Mouse (Mus musculus) cerebellum, adult 11 months (tissue): ENCODE measurements around the gene Gid8.
A peak's percentile ranks its signal among the peaks of the same experiment; 100 is the strongest.
"Not testable (repeated sequence)": the region's sequence is repeated elsewhere in the genome, so short reads cannot be mapped to it uniquely, and the experiment has no call there.

ENCODE experiments used
- DNase-seq: peaks from one replicate; pipeline ENCODE4 v3.0.0; 2022

Gene Gid8

DNA sequence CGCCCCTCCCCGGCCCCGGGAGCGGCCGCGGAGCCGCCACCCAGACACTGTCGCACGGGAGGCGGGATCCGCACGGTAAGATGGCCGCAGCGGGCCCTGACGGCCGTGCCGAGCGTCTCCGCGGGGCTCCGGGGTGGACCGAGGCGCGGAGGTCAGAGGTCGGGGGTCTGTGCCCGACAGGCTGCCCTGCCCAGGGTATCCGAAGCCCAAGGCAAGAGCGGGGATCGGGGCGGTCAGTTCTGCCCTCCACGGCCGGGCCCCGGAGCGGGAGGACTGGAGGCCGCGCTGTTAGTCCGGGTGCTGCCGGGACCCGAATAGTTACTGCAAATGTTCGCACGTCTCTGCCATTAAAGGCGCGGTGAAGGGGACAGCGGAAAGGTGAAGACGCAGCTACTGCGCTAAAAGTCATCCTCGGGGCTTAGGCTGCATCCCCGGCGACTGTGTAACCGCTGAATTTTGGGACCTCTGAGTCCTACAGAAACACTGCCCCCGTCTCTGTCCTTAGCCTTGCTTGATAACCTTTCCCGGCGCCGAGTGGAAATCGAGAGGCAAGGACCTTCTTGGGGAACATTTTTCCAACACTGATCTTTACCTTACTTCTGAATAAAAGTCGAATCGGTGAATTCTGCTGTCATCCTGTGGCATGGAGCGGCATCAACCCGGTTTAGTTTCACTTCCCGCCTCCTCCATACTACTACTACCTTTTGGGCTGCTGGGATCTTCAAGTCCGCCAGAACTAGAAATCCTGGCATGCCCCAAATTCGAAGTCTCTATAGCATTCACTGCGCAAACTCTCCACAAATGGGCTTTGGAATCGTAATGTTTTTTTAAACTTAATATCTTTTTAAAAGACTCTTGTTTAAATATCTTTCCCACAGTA lies 599 bp downstream of the Gid8 start:
- DNase-seq = no peak

DNA sequence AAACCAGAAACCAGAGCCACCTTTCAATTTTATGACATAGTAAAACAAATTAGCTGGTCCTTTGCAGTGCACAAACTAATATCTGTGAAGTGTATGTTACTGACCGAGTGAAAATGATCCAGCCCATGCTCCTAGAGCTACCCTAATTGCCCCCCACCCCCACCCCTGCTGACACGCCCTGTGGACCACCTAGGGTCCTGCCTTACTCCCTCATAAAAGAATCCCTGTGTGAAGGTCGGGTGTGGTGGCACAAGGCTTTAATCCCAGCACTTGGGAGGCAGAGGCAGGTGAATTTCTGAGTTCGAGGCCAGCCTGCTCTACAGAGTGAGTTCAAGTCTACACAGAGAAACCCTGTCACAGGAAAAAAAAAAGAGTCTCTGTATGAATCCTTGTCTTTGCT lies 1.6 kb downstream of the Gid8 start:
- no peak for DNase-seq

DNA sequence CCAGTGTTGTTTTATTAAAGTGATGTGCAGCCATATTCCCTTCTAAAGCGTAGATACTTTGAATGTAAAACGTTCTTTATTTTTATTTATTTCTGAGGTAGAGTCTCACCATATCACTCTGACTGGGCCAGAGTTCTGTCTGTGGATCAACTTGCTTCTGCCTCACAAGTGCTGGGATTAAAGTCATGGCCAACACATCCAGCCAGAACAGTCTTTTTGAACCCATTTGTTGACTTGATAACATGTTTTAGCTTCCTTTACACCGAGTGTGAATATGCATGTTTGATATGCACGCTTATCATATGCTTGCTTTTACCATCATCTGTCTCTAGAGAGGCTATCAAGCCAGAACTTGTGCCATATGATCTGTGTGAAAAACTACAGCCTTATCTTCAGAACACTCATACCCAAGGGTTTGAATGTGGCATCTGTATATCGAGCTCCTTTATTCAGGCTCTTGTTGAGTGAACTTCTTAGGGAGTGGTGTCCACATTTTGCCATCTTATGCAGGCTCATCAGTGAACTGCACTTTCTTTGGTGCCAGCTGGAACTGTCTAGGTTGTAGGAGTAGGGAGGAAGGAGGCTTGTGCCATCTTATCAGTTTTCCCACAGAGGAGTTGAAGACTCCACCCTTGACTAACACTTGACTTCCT lies 2.2 kb downstream of the Gid8 start:
- no peak for DNase-seq

DNA sequence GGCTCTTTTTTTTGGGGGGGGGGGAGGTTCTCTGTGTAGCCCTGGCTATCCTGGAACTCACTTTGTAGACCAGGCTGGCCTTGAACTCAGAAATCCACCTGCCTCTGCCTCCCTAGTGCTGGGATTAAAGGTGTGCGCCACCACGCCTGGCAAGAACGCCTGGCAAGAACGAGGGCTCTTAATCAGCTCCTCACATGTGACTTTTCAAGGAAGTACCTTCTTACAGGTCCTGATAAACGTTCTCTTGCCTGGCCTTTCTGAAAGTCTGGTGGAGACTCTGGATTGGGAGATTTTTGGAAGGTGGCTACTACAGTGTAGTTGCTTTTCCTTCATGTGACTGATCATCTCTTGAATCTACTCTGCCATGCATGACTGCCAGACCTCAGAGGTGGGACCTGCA lies 12.8 kb downstream of the Gid8 start:
- not testable (repeated sequence) for DNase-seq

DNA sequence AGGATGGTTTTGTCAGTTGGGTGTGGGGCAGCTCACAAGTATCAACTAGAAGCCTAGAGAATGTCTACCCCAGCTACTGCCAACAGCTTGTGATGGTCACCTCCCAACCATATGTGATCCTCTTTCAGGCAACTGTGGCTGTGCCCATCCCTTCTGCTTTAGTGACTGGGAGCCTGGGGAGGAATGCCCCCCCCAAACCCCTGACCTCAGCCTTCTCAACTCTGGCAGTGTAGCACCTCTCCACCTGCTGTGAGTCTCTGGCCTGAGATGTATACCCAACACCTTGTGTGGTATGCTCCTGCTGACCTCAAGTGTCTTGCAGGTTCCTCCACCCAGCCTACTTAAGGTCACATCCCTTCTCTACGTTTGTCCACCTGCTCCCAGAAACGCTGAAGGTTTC lies 13.9 kb downstream of the Gid8 start:
- no peak for DNase-seq

DNA sequence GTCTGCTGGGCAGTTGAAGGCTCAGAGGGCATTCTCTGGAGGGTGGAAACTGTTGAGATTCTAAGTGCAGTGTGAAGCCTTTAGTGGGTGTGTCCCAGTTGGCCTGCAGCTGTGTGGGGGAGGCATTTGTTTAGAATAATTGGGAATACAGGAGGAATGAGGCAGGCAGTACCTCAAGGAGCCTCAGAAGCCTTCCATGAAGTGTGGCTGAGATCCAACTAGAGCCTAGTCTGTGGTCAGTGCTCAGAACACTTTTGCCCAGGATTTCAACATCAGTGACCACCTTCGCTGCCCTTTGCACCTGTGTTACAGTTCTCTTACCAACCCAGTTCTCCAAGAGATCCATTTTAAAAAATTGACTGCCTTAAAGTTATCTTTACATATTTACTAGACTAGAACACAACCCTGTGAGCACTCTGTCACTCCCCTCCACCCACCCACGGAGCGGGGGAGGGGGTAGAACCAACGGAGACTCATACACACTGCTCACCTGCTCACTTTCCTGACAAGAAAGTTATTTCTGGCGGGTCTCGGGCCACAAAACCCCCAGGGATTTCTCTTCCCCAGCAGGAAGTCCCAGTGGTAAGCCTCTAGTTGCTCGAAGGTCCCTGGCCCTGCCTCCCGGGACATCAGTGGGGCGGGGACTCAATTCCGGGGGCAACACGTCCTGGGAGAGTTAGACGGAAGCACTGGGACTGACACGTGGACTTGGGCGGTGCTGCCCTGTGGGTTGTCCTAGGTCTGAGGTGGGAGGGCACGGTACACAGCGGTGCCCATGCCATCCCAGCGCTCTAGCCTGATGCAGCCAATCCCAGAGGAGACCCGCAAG lies 14.9 kb downstream of the Gid8 start, which contains the start of gene Slc17a9:
TSS of gene Slc17a9 (plus strand) at position 679 of the 829 bp plus-strand sequence.
- DNase-seq = no peak

DNA sequence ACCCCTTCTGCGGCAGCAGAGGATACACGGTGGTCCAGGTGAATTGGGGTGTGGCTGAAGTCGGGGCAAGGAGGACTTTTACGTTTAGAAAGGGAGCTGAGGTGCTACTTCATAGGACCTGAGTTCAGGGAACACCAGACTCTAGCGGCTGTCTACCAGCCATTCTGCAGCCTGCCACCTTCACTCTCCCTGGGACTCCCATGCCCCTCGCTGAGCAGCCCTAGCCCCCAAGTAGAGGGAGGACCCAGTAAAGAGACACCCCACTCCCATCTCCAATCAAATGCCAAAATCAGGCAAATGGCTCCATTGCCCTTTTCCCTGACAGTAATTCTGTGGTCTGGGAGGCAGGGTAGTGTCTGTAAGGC lies 15.5 kb downstream of the Gid8 start:
- no peak for DNase-seq

DNA sequence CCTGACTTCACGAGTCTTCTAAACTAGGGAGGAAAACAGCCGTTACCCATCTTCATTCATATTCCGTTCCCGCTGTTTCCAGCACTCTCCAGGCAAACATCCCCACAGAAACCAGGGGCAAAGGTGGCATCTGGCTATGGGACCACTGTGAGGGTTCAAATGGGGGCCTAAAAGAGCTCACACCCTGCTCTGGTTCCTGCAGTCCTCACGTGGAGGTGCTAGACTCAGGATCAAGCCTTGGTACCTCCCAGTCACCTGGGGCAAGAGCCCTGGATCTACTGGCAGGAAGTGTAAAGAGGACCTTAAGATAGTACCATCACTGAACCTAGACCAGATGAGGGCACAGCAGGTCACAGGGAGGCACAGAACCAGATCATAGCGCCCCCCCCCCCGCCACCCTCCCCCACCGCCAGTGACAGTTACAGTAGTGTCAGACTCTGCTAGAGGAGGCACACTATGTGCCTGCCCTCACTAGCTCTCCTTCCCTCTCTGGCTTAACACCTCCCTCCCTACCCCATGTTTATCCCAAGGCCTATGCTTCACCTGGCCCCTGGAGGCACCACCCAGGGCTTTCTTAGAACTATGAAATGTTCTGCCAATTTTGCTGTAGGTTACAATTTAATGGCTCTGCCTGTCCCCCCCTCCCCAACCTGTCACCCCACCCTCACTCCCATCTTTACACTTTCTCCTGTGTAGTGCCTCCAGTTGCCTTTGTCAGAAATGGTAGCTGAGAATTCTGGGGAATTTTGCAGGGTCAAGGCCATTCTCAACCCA lies 16.1 kb downstream of the Gid8 start:
- DNase-seq = no peak

DNA sequence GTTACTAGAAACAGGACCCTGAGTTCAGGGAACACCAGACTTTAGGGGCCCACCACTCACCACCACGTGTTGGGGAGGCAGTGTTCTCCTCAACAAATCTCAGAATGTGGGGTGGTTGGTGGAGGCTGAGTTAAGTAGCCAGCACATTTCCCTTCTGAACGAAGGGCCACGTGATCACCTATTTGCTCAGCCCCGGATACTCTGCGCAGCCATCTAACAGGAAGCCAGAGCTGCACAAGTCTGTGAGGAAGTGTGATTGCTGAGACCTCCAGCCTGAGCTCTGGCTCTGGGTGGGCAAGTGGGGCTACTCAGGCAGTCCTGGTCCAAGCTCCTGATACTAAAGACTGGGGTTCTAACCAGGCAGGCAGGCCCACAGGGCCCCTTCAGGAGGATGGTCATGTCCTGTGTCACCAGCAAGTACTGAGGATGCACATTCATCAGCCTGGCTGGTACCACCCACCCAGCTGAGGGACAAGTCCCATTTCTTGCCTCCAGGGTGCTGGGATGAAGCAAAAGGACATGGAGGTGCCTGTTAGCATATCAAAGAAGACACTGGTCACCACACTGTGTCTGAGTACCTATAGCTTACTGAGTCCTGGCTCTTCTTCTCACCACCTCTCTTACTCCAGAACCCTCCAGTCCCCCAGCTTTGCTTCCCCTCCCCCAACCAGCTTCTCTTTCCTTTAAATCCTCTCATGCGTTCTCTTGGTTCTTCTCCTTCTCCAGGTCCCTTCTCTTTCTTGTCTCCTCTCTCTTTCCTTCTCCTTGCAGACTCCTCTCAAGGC lies 16.9 kb downstream of the Gid8 start:
- no peak for DNase-seq

DNA sequence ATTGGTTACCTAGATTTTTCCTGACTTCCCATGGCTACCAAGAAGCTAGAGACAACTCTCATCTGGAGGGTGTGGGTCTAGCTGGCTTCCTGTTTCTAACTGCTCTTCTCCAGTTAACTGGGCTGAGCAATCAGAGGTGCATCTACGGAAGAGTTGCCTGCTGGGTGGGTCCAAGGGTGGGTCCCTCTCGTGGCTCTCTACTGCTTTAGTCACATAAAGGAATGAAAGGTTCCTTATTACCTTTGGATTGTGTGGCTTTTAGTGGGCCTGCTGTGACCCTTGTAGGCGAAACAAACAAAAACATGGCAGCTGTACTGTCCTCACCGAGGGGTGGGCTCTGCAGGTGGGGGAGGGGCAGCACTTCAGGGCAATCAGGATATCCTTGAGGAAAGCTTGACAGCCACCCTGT lies 17.7 kb downstream of the Gid8 start:
- DNase-seq = no peak

DNA sequence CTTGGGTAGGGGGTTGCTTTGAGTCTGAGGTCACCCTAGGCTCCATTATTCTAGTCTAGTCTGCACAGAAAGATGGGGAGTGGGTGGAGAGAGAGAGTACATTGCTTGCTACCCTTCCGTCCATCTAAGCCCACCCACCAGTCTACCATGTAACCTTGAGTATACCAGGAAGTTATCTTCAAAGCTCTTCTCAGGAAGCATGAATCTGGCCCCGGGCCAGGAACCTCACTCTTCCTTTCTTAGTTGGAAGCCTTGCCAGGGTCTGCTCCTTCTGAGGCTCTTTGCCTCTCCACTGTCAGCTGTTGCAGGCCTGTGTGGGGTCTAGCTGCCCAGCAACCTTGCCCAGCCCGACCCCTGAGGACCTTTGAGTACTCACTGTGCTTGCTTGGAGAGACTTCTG lies 21.1 kb downstream of the Gid8 start:
- no peak for DNase-seq

DNA sequence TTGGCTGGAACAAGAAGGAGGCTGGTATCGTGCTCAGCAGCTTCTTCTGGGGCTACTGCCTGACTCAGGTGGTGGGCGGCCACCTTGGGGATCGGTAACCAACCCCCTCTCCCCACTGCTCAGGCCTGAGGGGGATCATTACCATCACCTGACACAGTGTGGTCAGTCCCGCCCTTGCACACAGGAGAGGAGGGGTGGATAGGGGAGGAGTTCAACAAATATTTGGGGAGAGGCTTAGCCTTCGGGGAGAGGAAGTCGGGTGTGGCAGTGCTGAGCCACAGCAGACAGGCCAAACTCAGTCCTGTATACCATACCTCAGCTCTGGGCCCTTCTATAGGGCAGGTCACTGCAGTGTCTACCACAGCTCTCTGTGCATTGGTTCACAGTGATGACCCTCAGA lies 22.1 kb downstream of the Gid8 start:
- no peak for DNase-seq

DNA sequence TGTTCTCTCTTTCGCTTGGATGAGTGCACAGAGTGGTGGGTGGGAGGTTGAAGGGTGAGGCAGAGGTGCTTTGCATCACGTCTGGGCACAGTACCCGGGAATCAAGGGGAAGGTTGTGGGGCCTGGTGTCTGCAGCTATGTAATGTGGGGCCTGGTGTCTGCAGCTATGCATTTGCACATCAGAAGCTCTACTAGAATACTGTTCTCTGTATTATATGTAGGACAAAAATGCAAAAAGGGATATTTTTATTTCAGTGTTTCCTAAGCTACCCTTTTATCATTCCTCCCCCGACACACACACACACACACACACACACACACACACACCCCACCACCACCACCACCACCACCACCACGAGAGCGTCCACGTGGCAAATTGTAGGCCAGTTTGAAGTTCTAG lies 25.3 kb downstream of the Gid8 start:
- DNase-seq = no peak

DNA sequence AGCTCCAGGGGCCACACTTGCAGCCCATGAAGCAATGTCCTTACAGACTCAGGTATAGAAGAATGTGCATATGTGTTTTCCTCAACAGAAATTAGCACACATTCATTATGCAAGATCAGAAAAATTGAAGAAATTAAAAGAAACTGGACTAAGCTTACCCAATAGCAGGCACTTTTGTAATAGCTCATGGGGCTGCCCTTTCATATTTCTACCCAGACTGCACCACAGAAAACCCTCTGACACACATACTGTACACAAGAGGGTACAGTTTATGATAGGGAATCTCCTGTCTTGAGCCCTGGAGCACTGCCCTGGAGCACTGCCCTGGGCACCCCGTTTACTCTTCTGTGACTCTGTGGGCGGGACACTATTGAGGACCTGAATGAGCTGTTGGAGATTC lies 28.1 kb downstream of the Gid8 start:
- no peak for DNase-seq

DNA sequence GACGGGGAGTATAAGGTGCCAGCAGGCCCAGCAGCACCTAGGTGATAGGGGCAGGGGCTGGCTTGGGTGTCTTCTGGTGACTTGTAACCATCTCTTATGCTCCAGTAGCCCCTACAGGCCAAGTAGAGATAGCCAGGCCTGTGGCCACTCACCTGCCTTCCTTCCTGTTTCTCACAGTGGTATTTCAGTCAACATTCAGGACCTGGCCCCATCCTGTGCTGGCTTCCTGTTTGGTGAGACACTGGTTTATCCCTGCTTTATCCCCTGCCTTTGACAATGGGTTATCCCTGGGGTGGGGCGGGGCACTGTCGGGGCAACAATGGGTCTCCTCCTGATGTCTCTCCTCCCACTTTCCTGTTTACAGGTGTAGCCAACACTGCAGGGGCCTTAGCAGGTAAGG lies 30.4 kb downstream of the Gid8 start:
- DNase-seq = no peak

DNA sequence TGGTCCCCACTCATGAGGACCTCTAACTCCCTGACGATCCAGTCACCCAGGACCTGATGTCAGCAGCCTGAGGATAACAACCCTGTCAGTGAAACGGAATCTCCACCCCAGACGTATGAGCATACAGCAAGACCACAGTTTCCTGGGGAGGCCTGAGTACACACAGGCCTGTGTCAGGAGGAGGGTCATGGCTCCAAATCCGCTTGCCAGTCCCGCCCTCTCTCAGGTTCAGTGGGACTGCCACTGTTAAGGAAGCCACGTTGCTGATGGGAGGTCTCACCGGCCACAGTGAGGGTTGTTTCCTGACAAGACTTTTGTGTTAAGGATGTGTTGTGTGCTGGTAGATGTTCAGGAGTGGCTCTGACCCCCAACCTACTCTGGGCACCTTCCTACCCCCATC lies 31.5 kb downstream of the Gid8 start:
- no peak for DNase-seq

DNA sequence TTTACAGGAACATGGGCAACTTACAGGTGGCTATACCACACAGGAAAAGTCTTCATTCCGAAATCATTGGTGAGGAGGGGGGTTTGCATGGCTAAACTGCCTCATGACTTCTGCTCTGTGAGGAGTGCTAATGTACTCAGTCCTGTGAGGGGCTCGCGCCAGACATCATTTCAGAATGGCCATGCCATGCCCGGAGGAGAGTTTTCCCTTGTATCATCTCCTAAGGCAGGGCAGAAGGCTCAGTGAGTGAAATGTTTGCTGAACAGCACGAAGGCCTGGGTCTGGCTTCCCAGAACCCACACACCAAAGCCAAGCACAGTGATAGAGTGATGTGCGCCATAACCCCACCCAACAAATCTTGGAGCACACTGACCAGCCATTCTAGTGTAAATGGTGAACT lies 32.9 kb downstream of the Gid8 start:
- DNase-seq = no peak

DNA sequence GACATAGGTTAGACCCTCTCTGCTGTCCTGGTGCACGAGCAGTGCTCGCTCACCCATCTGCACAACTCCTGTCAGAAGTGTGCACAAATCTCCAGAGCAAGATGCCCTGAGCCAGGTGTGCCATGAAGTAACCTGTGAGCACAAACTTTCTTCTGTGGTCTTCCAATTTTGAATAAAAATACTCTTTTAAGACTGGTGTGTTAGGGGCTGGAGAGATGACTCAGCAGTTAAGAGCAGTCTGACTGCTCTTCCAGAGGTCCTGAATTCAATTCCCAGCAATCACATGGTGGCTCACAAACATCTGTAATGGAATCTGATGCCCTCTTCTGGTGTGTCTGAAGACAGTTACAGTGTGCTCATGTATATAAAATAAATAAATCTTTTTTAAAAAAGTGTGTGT lies 33.4 kb downstream of the Gid8 start:
- DNase-seq = no peak

DNA sequence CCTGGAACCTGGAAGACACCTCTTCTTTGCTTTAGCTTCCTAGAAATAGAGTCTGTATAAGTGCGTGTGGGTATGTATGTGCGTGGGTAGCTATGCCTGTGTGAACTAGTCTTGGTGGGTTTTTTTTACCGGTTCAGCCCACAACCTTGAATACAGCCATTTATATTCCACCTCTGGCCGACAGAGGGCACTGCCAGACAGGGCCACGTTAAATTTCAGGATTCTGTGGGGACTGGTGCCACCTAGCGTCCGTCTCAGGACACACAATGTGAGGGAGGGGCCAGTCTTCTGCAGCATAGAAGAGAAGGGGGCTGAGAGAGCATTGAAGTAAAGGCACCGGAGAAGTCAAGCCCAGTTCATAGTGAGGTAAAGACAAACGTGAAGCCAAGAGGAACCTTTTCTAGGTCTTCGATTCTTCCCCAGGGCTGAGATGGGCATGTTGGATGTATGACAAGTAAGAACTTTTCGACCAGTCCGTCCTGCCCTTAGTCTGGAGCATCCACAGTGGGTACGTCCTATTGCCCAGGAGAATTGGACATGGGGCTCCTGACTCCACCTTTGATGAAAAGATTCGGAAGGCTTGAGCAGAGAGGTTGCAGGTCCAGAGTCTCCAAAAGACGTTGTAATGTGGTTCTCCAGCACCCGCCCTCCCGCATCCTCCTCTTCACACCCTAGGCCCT lies 35.5 kb downstream of the Gid8 start:
- DNase-seq = peak; percentile 80

DNA sequence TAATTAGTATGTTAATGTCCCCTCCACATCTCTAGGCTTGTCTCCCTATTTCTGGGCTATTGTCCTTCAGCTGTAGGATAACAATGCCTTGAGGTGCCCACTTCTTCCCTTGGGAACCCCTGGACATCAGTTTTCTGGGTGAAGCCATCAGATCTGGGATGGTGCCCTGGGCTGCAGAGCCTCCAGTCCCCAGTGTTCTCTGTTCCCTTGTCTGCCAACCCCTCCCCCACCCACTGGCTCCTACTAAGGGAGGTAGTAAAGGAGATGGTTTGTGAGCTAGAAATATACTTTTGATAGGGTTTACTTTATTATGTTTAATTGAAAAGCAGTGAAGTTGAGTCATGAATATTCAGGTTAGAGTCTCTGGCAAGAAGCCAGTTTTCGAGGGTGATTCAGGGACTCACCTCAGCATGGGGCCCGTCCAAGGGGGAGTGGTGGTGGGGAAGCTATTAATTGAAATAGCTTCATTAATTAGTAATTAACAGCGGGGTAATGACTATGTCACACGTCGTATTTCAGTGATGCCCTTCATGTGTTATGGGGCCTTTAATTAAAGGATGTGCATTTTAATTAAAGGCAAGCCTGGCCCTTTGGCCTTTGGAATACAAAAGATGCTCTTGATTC lies 36.8 kb downstream of the Gid8 start:
- no peak for DNase-seq

DNA sequence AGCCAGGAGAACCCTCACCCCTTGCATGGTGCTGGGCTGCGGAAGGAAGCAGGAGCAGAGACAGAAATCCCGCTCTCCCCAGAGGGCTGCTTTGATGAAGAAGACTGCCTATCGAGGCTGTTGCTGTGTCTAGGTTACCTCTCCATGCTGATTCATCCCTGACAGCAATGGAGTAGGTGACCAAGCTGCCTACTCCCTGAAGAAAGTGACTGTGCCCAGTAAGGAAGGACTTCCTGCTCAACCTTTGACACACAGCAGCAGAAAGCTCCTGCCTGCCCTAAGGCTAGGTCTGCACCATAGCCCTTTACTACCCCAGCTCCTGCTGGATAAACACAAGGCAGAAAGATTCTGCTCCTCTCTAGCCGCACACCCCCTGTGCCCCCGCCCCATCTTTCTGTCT lies 39.0 kb downstream of the Gid8 start:
- DNase-seq = no peak
